Mouse (Mus musculus) embryonic fibroblast, embryonic 13.5 days (primary cell): ENCODE measurements around the gene Adamts3. TPM values are rescaled to one million over a fixed set of nuclear protein-coding genes. Genes with fewer than 3 reads are reported as not detected.

Experiments used
- H3K27ac ChIP-seq: 2 replicates; pipeline ENCODE4 v1.5.1; 2012; ENCODE audit warnings: low read length, control low read depth, inconsistent platforms; ENCODE audit not compliant: insufficient read depth
- H3K4me1 ChIP-seq: 2 replicates; pipeline ENCODE4 v1.6.1; 2011; ENCODE audit warnings: low read length; ENCODE audit not compliant: control insufficient read depth, insufficient read depth
- H3K4me3 ChIP-seq: 2 replicates; pipeline ENCODE4 v1.5.1; 2011; ENCODE audit warnings: mild to moderate bottlenecking, control low read depth, low read length; ENCODE audit not compliant: insufficient read depth
- CTCF ChIP-seq: IDR thresholded peaks from 2 replicates; pipeline ENCODE4 v1.5.1; 2011; ENCODE audit warnings: mild to moderate bottlenecking, control low read depth, low read length, moderate library complexity, borderline replicate concordance; ENCODE audit not compliant: insufficient read depth
- POLR2A ChIP-seq: IDR thresholded peaks from 2 replicates; pipeline ENCODE4 v1.6.1; 2011; ENCODE audit warnings: low read depth, mild to moderate bottlenecking, control low read depth, low read length, moderate library complexity
- polyA plus RNA-seq: library from polyadenylated mRNA; stranded (reverse); fragments of >200 nt; gene quantifications from 2 replicates; pipeline ENCODE4 v1.2.4, GENCODE M21; 2011; ENCODE audit warnings: low read depth; ENCODE audit not compliant: missing spikeins, insufficient read length

The Adamts3 gene
- polyA plus RNA-seq, 1 experiment = 5.1 TPM

DNA sequence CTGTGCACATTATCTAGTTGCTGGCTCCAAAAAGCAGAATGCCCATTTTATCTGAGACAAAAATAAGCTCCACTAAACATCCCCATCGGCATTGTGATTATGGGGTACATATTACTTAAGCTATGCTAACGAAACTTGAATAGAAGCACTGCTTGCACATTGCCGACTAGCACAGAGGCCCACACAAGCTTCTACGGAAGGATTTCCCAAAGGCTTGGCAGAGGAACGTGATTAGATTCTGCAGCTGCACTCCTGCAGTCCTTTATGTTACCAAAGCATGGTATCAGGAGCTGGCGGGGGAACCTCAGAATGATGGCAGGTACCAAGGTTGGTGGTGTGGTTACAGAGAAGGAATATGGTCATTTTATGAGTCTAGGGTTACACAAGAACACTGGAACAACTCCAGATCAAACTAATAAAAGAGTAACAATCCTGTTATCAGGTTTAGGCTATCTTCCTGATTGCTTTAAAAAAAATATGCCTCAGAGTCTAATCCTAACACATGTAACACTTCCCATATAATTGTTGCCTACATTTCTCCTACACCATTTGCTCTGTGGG lies 155.6 kb downstream of the Adamts3 start:
- H3K4me1 ChIP-seq = no peaks in the 10 kb centered on the region
- no peak overlapping the region for H3K27ac ChIP-seq
- TF ChIP-seq POLR2A = no peak
- no peak for TF ChIP-seq CTCF
- no peak overlapping the region for H3K4me3 ChIP-seq

GRCm38 (mm10) chr5:89714552-89714951 lies 168.6 kb downstream of the Adamts3 start:
- H3K27ac ChIP-seq = no peak overlapping the region
- no peak for TF ChIP-seq POLR2A
- TF ChIP-seq CTCF = 0 out of 2 replicates have a peak, but pooled peaks have one; percentile 20
- H3K4me1 ChIP-seq = no peaks in the 10 kb centered on the region
- H3K4me3 ChIP-seq = no peak overlapping the region

DNA sequence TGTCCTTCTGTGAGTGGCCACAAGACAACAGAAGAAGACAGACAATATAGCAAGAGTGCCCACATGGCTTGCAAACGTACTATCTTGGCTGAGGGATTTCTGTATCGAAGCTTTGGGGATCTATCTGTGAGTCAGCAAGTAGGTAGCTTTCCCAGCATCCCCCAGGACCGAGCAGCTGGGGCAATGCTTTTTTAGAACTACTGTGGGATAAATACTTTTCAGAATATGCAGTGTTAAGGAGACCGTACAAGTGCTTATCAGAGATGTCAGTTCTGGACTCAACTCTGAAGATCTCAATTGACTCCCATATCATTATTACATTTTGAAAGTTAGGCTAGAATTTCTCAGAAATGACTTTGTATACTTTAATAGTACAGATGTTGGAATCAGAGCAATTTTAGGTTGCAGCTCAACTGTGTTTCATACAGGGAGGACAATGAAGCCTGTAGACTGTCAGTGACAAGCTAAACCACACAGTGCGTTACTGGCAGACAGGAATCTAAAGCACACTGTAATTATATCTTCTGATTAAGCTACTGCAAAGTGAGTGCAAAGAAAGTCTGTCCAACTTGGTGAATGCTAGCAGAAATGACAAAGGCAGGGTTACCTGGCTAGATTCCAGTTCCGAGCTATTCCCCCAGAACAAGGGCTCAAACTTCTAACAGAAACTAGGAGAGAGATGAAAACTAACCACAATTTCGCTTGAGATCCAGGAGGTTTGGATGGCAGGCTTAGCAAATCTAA lies 171.8 kb downstream of the Adamts3 start:
- no peak overlapping the region for H3K27ac ChIP-seq
- no peak overlapping the region for H3K4me3 ChIP-seq
- no peaks in the 10 kb centered on the region for H3K4me1 ChIP-seq
- no peak for TF ChIP-seq CTCF
- no peak for TF ChIP-seq POLR2A

GRCm38 (mm10) chr5:89709459-89709858 lies 173.7 kb downstream of the Adamts3 start:
- TF ChIP-seq POLR2A (no peak), CTCF (no peak)
- H3K4me1 ChIP-seq = no peaks in the 10 kb centered on the region
- H3K4me3 ChIP-seq = no peak overlapping the region
- no peak overlapping the region for H3K27ac ChIP-seq

GRCm38 (mm10) chr5:89704264-89704663 lies 178.9 kb downstream of the Adamts3 start:
- H3K4me3 ChIP-seq = no peak overlapping the region
- H3K27ac ChIP-seq = no peak overlapping the region
- TF ChIP-seq CTCF (no peak), POLR2A (no peak)
- H3K4me1 ChIP-seq = no peaks in the 10 kb centered on the region

GRCm38 (mm10) chr5:89701241-89702007 lies 181.7 kb downstream of the Adamts3 start:
- no peak for TF ChIP-seq CTCF
- no peak for TF ChIP-seq POLR2A
- Histone ChIP-seq H3K4me1 (no peaks in the 10 kb centered on the region), H3K4me3 (no peak overlapping the region), H3K27ac (no peak overlapping the region)

- H3K4me3 ChIP-seq = no peak overlapping the region
- TF ChIP-seq POLR2A = no peak
- TF ChIP-seq CTCF = no peak
- H3K27ac ChIP-seq = no peak overlapping the region
- no peaks in the 10 kb centered on the region for H3K4me1 ChIP-seq
Measured at GRCm38 (mm10) chr5:89687826-89688225, 195.3 kb downstream of the Adamts3 start.

GRCm38 (mm10) chr5:89679871-89680536 lies 203.1 kb downstream of the Adamts3 start:
- Histone ChIP-seq H3K4me3 (no peak overlapping the region), H3K27ac (no peak overlapping the region), H3K4me1 (no peaks in the 10 kb centered on the region)
- no peak for TF ChIP-seq POLR2A
- TF ChIP-seq CTCF = no peak

GRCm38 (mm10) chr5:89678148-89678547 lies 205.0 kb downstream of the Adamts3 start:
- H3K27ac ChIP-seq = no peak overlapping the region
- no peaks in the 10 kb centered on the region for H3K4me1 ChIP-seq
- H3K4me3 ChIP-seq = no peak overlapping the region
- TF ChIP-seq CTCF (no peak), POLR2A (no peak)
